Mouse (Mus musculus) MEL (cell line): ENCODE data around the gene Hist1h2af. TPM values are rescaled to one million over a fixed set of nuclear protein-coding genes. Genes with fewer than 3 reads are reported as not detected.
"Not testable (repeated sequence)": the region's sequence is repeated elsewhere in the genome, so short reads cannot be mapped to it uniquely, and the experiment has no call there.

Source experiments
- DNase-seq: peaks from one replicate; pipeline ENCODE4 v3.0.0; 2011; ENCODE audit warnings: low read depth, low spot score
- H3K27ac ChIP-seq: 2 replicates; pipeline ENCODE4 v1.5.1; 2012; ENCODE audit warnings: low read depth, mild to moderate bottlenecking, control low read depth, low read length, moderate library complexity; ENCODE audit not compliant: control insufficient read depth
- H3K27me3 ChIP-seq, 2 experiments: fragments of 150-350 bp in 1 of 2; sonication (generic) in 1 of 2; 2 replicates each; pipeline ENCODE4 v1.6.1; 2012; ENCODE audit warnings: low read length in 2 of 2, mild to moderate bottlenecking in 2 of 2, improper control_type of control experiment in 1 of 2, moderate library complexity in 1 of 2; ENCODE audit not compliant: insufficient read depth in 2 of 2, control insufficient read depth in 1 of 2
- H3K36me3 ChIP-seq, 2 experiments: 2 replicates each; pipeline ENCODE4 v1.6.1; 2012 to 2014; ENCODE audit warnings: low read length in 2 of 2, improper control_type of control experiment in 1 of 2, inconsistent platforms in 1 of 2, mild to moderate bottlenecking in 1 of 2; ENCODE audit not compliant: insufficient read depth in 2 of 2, control insufficient read depth in 1 of 2
- H3K4me1 ChIP-seq, 2 experiments: fragments of 150-350 bp in 1 of 2; sonication (generic) in 1 of 2; 2 replicates each; pipeline ENCODE4 v1.6.1; 2012; ENCODE audit warnings: low read length in 2 of 2, improper control_type of control experiment in 1 of 2, mild to moderate bottlenecking in 1 of 2; ENCODE audit not compliant: insufficient read depth in 2 of 2, control insufficient read depth in 1 of 2
- H3K4me3 ChIP-seq, 2 experiments: fragments of 150-350 bp in 1 of 2; sonication (generic) in 1 of 2; 2 replicates each; pipeline ENCODE4 v1.5.1; 2012; ENCODE audit warnings: low read depth in 2 of 2, low read length in 2 of 2, mild to moderate bottlenecking in 2 of 2, moderate library complexity in 2 of 2, control low read depth in 1 of 2, improper control_type of control experiment in 1 of 2; ENCODE audit not compliant: control insufficient read depth in 1 of 2, insufficient read depth in 1 of 2
- H3K79me2 ChIP-seq: 2 replicates; pipeline ENCODE4 v1.6.1; 2012; ENCODE audit warnings: mild to moderate bottlenecking, low read length, moderate library complexity; ENCODE audit not compliant: control insufficient read depth, poor library complexity, insufficient read depth
- H3K9ac ChIP-seq: 2 replicates; pipeline ENCODE4 v1.6.1; 2012; ENCODE audit warnings: low read depth, mild to moderate bottlenecking, control low read depth, low read length, moderate library complexity; ENCODE audit not compliant: control insufficient read depth, poor library complexity, severe bottlenecking
- H3K9me3 ChIP-seq: fragments of 150-350 bp; sonication (generic); replicated peaks from 2 replicates; pipeline ENCODE4 v1.6.1; 2012; ENCODE audit warnings: mild to moderate bottlenecking, low read length, improper control_type of control experiment, moderate library complexity; ENCODE audit not compliant: insufficient read depth
- CHD2 ChIP-seq: IDR thresholded peaks from 2 replicates; pipeline ENCODE4 v1.6.1; 2011; ENCODE audit warnings: low read length, improper control_type of control experiment
- E2F4 ChIP-seq: IDR thresholded peaks from 2 replicates; pipeline ENCODE4 v1.6.1; 2011; ENCODE audit warnings: low read depth, low read length, improper control_type of control experiment, borderline replicate concordance
- ELF1 ChIP-seq: IDR thresholded peaks from 2 replicates; pipeline ENCODE4 v1.6.1; 2014; ENCODE audit warnings: low read depth, mild to moderate bottlenecking, inconsistent platforms, low read length, improper control_type of control experiment, moderate library complexity
- ETS1 ChIP-seq: IDR thresholded peaks from 2 replicates; pipeline ENCODE4 v1.6.1; 2012; ENCODE audit warnings: low read depth, mild to moderate bottlenecking, inconsistent platforms, low read length, improper control_type of control experiment, moderate library complexity
- GABPA ChIP-seq: IDR thresholded peaks from 2 replicates; pipeline ENCODE4 v1.6.1; 2012; ENCODE audit warnings: low read depth, mild to moderate bottlenecking, inconsistent platforms, low read length, improper control_type of control experiment, moderate library complexity
- GATA1 ChIP-seq: IDR thresholded peaks from 2 replicates; pipeline ENCODE4 v1.6.1; 2011; ENCODE audit warnings: low read depth, low read length, improper control_type of control experiment
- HCFC1 ChIP-seq: IDR thresholded peaks from 2 replicates; pipeline ENCODE4 v1.6.1; 2012; ENCODE audit warnings: low read depth, mild to moderate bottlenecking, inconsistent platforms, low read length, improper control_type of control experiment, moderate library complexity
- KAT2A ChIP-seq: conservative IDR thresholded peaks from 2 replicates; pipeline ENCODE4 v1.6.1; 2012; ENCODE audit warnings: low read depth, low read length, improper control_type of control experiment, inconsistent platforms
- MAFK ChIP-seq: IDR thresholded peaks from 2 replicates; pipeline ENCODE4 v1.6.1; 2011; ENCODE audit warnings: low read depth, mild to moderate bottlenecking, low read length, improper control_type of control experiment, borderline replicate concordance
- MEF2A ChIP-seq: IDR thresholded peaks from 2 replicates; pipeline ENCODE4 v1.6.1; 2014; ENCODE audit warnings: low read depth, mild to moderate bottlenecking, inconsistent platforms, low read length, improper control_type of control experiment; ENCODE audit not compliant: poor library complexity, insufficient replicate concordance, severe bottlenecking; ENCODE audit errors: extremely low read depth
- MYB ChIP-seq: IDR thresholded peaks from 2 replicates; pipeline ENCODE4 v1.6.1; 2011; ENCODE audit warnings: mild to moderate bottlenecking, low read depth, low read length, improper control_type of control experiment
- MYC ChIP-seq: IDR thresholded peaks from 2 replicates; pipeline ENCODE4 v1.6.1; 2011; ENCODE audit warnings: low read depth, mild to moderate bottlenecking, low read length, improper control_type of control experiment, moderate library complexity
- POLR2A ChIP-seq, 2 experiments: IDR thresholded peaks; 2 replicates each; pipeline ENCODE4 v1.6.1; 2011 to 2012; ENCODE audit warnings: low read length in 2 of 2, mild to moderate bottlenecking in 2 of 2, control low read depth in 1 of 2, improper control_type of control experiment in 1 of 2, low read depth in 1 of 2, moderate library complexity in 1 of 2; ENCODE audit not compliant: control insufficient read depth in 1 of 2, insufficient read depth in 1 of 2, poor library complexity in 1 of 2
- POLR2AphosphoS5 ChIP-seq: IDR thresholded peaks from 2 replicates; pipeline ENCODE4 v1.6.1; 2012; ENCODE audit warnings: low read depth, borderline replicate concordance, mild to moderate bottlenecking, inconsistent platforms, low read length, moderate library complexity, mixed read lengths
- SIN3A ChIP-seq: IDR thresholded peaks from 2 replicates; pipeline ENCODE4 v1.6.1; 2012; ENCODE audit warnings: low read length, improper control_type of control experiment, inconsistent platforms
- SMC3 ChIP-seq: IDR thresholded peaks from 2 replicates; pipeline ENCODE4 v1.6.1; 2011; ENCODE audit warnings: low read depth, low read length, improper control_type of control experiment
- TAL1 ChIP-seq: IDR thresholded peaks from 2 replicates; pipeline ENCODE4 v1.6.1; 2012; ENCODE audit warnings: mild to moderate bottlenecking, inconsistent platforms, low read length, moderate library complexity, mixed read lengths
- TBP ChIP-seq: IDR thresholded peaks from 2 replicates; pipeline ENCODE4 v1.8.0; 2011; ENCODE audit warnings: low read depth, low read length, improper control_type of control experiment
- UBTF ChIP-seq: IDR thresholded peaks from 2 replicates; pipeline ENCODE4 v1.6.1; 2012; ENCODE audit warnings: low read depth, mild to moderate bottlenecking, inconsistent platforms, low read length, improper control_type of control experiment, moderate library complexity, borderline replicate concordance; ENCODE audit not compliant: insufficient read depth
- ZMIZ1 ChIP-seq: IDR thresholded peaks from 2 replicates; pipeline ENCODE4 v1.6.1; 2012; ENCODE audit warnings: low read depth, mild to moderate bottlenecking, inconsistent platforms, low read length, improper control_type of control experiment, moderate library complexity
- polyA plus RNA-seq, 2 experiments: library from polyadenylated mRNA; stranded (reverse) in 1 of 2; unstranded in 1 of 2; fragments of >175 nt in 1 of 2; fragments of >200 nt in 1 of 2; gene quantifications; 2 replicates each; pipeline versions ENCODE4 v1.2.1 to v1.2.4; 2012; ENCODE audit warnings: low replicate concordance in 2 of 2, low read depth in 1 of 2; ENCODE audit not compliant: insufficient read length in 2 of 2, insufficient read depth in 1 of 2, missing spikeins in 1 of 2
- total RNA-seq: library from RNA; depleted of rRNA; stranded (reverse); fragments of 300-350 nt; gene quantifications from 2 replicates; pipeline ENCODE4 v1.2.3, GENCODE M21; 2012

The Hist1h2af gene
- total and polyA plus RNA-seq, 3 experiments, result 64.3 to 939 TPM; not detected in 1

DNA sequence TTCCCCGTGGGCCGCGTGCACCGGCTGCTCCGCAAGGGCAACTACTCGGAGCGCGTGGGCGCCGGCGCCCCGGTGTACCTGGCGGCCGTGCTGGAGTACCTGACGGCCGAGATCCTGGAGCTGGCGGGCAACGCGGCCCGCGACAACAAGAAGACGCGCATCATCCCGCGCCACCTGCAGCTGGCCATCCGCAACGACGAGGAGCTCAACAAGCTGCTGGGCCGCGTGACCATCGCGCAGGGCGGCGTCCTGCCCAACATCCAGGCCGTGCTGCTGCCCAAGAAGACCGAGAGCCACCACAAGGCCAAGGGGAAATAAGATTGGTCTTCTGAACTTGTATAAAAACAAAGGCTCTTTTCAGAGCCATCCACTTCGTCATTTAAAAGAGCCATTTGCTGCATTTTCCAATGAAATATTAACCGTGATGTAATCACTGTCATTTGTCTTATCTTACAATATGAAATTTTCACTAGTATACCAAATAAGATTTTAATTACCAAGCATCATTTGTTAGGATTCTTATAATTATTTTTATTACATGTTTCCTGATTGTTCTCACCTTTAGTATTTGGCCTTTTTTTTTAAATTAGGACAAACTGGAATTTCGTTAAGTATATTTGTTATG is 41.0 kb downstream of the Hist1h2af start:
- not testable (repeated sequence) for H3K27me3 ChIP-seq
- peak; percentile 74 for DNase-seq

DNA sequence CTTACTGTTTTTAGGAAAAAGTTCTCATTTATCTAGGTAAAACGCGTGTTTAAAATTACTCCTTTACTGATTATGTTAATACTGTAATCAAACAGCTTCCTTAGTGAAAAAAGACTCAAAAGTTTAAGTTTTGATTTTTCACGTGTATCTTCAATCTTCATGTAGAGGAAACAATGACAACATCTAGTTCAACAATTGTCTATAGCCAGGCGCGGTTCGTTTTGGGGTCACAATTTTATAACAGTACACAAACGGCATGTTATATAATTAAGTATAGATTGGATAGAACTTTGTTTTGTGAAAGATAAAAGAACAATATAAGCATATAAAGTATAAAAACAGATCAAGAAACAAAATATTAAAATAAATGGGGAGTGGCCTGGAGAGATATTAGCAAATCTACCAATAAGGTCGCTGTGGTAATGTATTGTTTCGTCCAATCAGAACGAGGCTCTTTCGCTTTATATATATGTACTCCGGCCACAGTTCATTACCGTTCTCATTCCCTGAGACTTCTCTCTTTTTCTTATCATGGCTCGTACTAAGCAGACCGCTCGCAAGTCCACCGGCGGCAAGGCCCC is 41.7 kb downstream of the Hist1h2af start, which contains the start of gene Hist1h3d:
Hist1h3d (plus strand) TSS at position 493 of the 581 bp plus-strand sequence.
- H3K9me3 ChIP-seq, result no peaks in the 10 kb centered on the region
- peaks cover 6% of the 10 kb centered on the region; the same call in 1 of the 2 replicates for H3K79me2 ChIP-seq
- peaks cover 0 to 24% of the 10 kb centered on the region in 2 experiments; a peak in 2 of 4 replicates for H3K36me3 ChIP-seq
- no peak for TF ChIP-seq KAT2A
- peak; percentile 99 for TF ChIP-seq TBP
- no peak for TF ChIP-seq E2F4
- TF ChIP-seq HCFC1, result no peak
- no peak for TF ChIP-seq MYB
- TF ChIP-seq POLR2A (IDR thresholded peaks at IDR 0.05; ENCODE audit: control insufficient read depth in 1 of 2, insufficient read depth in 1 of 2, low read depth in 1 of 2, low read length in 2 of 2, poor library complexity in 1 of 2), result peak in 1 of 2 experiments; percentile 93; a peak in 1 of 4 replicates
- no peak for TF ChIP-seq ZMIZ1
- no peak for TF ChIP-seq GATA1
- peak; percentile 96; the same call in 1 of the 2 replicates for TF ChIP-seq POLR2AphosphoS5
- TF ChIP-seq ETS1, result no peak
- no peak for TF ChIP-seq ELF1
- no peak for TF ChIP-seq SIN3A
- no peak for TF ChIP-seq GABPA
- no peak for TF ChIP-seq CHD2
- no peak for TF ChIP-seq MAFK
- TF ChIP-seq SMC3, result no peak
- TF ChIP-seq MYC, result no peak
- no peak for TF ChIP-seq MEF2A
- no peak for TF ChIP-seq TAL1
- H3K27me3 ChIP-seq, result no peaks in the 10 kb centered on the region
- peak within 1 kb of the TSS; percentile 77 for H3K9ac ChIP-seq
- H3K27ac ChIP-seq, result peak within 1 kb of the TSS; percentile 98
- DNase-seq, result peak; percentile 95
- peak within 1 kb of the TSS; percentile 14 to 47 for H3K4me3 ChIP-seq
- peaks cover 0 to 2% of the 10 kb centered on the region in 2 experiments; a peak in 1 of 4 replicates for H3K4me1 ChIP-seq

More for the DNA sequence above, 41.0 kb downstream of the Hist1h2af start:
- not testable (repeated sequence) for H3K9me3 ChIP-seq, H3K79me2 ChIP-seq, H3K4me1 ChIP-seq
- Histone ChIP-seq H3K9ac (peak overlapping the region; percentile 77), H3K36me3 (peaks cover 0 to 25% of the 10 kb centered on the region in 2 experiments; a peak in 2 of 4 replicates), H3K4me3 (peak overlapping the region; percentile 14 to 47; a peak in 3 of 4 replicates), H3K27ac (peak overlapping the region; percentile 98)
- TF ChIP-seq POLR2A (IDR thresholded peaks at IDR 0.05; ENCODE audit: control insufficient read depth in 1 of 2, insufficient read depth in 1 of 2, low read depth in 1 of 2, low read length in 2 of 2, poor library complexity in 1 of 2), result peak; percentile 68 to 87; a peak in 3 of 4 replicates
- TF ChIP-seq UBTF, result peak; percentile 73; the same call in 1 of the 2 replicates
- peak; percentile 1; the same call in 1 of the 2 replicates for TF ChIP-seq POLR2AphosphoS5
- TF ChIP-seq, all 39 proteins: peak for 3; not testable (repeated sequence) for 36
